Mouse (Mus musculus): ENCODE measurements at regions not wholly inside any gene's neighbourhood (a gene's known extent, or its start where the extent isn't known, plus 50 kb on each side); places are given as distances from the start of the nearest gene placed in this dataset.

GRCm38 (mm10) chr9:84556261-84556844, 631.4 kb downstream of the Bckdhb start:
- TF ChIP-seq CTCF (IDR thresholded peaks at IDR 0.05) (no peak), EP300 (IDR thresholded peaks at IDR 0.05) (no peak)

All from lung, postnatal 0 days (tissue).